Mouse (Mus musculus) ovary, postnatal 36 days (tissue): Measurements from ENCODE around the gene Sh3pxd2a.

Experiments
- DNase-seq: peaks from one replicate; pipeline ENCODE4 v3.0.0; 2022; ENCODE audit warnings: low spot score, mixed read lengths

Sh3pxd2a gene

DNA sequence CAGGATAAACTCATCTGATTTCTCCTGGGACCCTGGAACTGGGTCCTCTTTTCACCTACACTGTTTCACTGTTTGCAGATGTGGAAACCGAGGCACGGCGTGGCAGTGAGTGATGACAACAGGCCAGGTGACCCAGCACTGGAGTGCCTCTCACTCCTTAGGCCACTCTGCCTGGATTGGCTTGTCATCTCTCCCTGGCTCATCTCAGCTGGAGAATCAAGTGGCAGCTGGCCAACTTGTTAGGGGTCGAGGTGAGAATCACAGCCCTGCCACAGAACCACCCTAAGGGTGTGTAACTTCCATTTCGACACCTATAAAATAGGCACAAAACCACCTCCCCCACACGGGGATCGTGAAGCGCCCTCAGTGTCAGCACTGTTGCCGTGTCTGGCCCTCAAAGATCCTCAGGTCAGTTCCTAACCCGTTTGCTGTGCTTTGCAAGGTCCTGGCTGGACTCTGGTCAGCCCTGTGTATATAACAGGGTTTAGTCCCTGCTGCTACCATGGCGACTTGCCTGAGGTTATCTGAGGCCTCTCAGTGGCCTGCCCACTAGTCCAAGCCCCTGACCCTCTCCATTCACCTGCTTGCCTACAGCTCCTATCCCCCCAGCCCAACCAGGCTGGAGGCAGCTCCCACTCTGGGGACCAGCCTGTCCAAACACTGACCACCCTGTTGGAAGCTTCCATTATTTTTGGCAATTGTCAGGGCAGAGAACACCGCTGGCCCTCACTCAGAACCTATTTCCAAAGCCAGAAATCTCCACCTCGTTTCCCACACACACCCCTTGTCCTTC is 6.3 kb downstream of the Sh3pxd2a start:
- no peak for DNase-seq

DNA sequence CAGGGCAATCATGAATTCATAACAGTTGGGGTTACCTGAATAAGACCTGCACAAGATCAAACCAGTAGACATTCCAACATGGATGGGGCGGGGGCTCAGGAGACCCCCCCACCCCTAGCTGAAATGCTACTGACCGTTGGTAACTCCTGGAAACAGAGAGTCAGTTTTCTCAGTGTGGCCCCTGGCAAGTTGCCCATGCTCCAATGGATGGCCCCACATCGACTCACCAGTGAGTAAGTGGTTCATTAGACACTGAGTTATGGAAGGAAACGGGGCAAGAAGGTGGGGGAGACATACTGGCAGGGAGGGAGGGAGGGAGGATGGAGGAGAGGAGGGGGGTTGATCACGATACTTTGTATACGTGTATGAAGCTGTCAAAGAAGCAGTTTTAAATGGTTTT is 8.2 kb downstream of the Sh3pxd2a start:
- no peak for DNase-seq

DNA sequence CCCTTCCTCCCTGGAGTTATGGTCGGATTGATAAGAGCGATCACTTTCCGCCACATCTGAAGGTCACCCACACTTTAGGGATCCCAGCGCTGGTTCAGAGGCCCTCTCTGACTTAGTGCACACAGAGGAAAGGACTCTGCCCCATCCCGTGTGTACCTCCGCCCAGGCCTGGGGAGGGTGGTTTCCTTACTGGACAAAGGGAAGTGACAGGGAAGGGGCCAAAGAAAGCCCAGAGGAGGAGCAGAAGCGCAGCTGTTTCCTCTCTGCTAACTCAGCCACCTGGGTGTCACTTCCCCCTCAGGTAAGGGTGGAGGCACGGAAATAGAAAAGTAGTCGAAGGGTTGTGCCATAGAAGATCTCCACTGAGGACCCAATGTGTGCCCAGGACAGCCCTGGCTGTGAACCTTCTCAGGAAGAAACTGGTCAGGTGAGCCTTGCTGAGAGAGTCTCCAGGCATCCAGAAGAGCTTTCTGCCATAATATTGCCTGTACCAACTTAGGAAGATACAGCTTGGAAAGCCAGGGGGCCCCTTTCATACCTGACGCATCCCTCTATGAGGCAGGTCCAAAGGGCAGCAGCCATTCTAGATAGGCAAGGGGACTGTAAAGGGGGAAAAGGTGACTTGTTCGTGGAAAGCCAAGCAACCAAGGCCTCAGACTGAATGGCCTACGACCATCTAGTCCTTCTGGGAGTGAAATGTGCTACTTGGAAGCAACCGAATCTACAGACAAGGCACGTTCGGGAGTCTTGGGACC is 9.0 kb downstream of the Sh3pxd2a start:
- DNase-seq = no peak

DNA sequence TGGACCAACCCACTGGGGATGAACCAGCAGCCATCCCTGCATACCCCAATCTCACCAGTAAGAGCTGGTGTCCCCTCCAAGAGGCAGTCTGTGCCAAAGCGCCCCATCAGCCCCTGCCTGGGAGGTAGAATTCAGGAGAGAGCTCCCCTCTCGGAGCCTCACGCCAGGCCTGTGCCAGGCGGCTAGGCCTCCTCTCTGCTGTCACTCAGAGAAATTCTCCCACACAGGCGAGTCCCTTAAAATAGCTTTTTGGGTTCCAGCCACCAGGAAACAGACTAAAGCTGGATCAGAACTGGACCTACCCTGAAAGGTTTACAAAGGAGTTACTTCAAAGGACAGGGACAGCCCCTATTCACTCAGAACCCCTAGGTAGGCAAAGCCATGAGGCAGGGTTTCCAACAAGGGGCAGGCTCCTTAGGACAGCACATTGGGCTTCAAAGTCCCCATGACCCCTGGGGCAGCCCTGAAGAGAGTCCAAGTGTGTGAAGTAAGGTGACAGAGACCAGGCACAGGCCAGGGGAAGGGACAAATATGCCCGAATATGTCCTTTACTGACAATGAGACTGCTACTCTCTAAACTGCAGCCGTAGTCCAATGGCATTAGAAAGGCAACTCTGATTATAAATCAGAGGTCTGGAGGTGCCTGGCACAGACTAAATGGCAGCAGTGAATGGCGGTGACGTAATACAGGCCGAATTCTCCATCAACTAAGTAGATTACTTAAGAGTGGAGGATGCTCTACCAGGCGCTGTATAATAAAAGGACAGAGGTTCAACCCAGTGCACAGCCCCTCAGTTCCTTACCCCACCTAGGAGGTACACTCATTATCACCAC is 9.8 kb downstream of the Sh3pxd2a start:
- DNase-seq = no peak

DNA sequence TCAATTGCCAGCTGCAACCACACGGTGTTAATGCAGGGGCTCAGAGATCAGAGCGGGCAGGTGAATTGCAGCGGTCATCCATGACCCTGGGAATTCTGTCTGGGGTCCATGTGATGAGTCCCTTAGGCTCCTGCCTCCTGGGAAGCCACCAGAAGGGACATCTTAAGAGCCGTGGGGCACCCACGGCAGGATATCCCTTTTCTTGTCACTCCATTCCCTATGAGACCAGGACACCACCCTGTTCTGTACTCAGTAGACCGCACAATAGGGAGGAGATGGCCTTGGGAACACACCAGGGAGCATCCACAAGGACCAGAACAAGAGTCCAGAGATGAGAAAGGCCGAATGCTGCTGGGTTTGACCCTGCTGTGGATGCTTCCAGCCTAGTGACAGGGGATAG is 10.8 kb downstream of the Sh3pxd2a start:
- DNase-seq = no peak

DNA sequence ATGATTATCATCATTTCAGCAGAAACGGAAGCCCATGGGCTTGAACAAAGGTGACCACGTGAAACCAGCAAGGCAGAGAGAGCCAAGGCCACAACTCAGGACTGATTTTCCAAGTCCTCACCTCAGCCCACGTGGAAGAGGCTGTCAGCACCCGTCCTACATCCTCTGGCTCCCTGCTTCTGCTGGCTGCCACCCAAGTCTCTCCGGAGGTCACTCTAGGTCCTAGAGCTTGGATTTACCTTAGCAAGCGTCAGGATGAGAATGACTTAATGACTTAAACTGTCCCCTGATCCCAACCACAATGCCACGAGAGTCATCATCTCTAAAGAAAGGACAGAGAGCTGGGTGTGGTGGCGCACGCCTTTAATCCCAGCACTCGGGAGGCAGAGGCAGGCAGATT is 11.5 kb downstream of the Sh3pxd2a start:
- no peak for DNase-seq

DNA sequence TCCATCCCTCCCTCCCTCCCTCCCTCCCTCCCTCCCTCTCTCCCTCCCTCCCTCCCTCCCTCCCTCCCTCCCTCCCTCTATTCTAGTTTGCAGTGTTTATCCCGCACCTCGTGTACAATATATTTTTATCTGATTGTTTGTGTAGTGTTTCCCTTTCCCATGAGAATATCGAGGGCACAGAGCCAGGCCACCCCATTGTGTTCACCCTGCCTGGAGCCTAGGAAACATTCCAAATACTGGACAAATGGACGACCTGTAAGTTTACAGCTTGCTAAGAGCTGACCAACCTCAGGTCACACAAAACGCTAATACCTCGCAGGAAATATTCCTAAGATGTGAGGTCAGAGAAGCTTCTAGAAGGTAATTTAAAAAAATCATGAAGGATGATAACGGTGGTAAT is 12.0 kb downstream of the Sh3pxd2a start:
- DNase-seq = no peak

DNA sequence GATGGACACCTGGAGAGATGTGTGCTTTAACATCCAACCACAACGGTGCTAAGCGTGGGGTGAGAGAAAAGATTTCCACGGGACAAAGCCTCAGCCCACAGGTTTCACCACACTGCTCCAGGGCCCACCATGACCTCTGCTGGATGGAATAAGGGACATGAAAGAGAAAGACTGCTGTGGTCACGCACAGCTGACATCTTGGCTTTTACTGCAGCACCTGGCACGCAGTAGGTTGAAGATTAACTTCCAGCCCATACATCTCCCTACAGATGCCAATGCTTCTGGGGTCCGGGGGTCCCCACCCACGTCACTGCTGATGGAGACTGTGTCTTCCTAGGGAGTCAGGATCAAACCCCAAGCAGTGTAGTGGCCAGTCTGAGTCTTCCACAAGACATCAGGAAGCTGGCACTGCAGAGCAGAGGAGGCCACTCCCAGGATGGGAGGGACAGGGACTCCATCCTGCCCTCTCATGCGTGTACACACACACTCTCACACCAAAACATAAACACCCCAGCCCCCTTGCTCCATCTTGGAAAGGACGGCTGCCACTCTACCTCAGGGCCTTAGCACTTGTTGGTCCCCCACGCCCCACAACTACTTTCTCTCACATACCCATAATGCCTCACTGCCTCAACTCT is 12.6 kb downstream of the Sh3pxd2a start:
- DNase-seq = no peak

DNA sequence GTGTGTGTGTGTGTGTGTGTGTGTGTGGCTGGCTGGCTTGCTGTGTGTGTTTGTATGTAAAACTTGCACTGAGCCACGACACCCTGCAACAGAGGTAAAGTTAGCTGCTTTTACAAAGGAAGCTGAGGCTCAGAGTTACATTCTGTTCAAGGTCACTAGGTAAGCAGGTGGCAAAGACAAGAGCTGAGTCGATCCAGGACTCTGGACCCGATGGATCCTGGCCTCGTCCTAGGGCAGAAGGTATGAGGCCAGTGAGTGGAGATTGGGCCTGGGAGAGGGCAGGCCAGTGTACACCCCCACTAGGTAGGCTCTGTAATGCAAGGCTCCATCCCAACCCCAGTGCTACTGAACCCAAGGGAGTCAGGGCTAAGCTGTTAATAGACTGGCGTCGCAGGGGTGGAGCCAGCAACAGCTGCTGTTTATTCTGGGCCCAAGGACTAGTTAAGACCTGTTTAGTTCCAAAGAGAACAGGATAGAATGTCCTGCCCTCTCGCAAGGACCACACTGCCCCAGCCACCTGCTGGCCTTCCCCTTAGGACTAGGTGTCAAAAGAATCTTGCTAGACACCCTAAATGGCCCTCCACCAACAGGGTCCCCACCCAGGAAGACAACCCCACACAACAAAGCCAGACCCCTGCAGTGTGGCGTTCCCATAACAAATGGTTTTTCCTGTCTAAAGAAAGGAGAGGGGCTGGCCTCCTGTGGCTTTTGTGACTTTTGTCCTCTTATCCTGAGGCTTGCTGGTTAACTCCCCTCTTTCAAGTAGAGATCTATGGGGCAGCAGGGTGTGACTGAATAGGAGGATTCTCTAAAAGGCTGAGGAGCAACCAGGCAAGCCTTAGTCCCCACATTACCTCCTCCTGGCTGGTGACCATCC is 13.7 kb downstream of the Sh3pxd2a start:
- peak; percentile 37 for DNase-seq

DNA sequence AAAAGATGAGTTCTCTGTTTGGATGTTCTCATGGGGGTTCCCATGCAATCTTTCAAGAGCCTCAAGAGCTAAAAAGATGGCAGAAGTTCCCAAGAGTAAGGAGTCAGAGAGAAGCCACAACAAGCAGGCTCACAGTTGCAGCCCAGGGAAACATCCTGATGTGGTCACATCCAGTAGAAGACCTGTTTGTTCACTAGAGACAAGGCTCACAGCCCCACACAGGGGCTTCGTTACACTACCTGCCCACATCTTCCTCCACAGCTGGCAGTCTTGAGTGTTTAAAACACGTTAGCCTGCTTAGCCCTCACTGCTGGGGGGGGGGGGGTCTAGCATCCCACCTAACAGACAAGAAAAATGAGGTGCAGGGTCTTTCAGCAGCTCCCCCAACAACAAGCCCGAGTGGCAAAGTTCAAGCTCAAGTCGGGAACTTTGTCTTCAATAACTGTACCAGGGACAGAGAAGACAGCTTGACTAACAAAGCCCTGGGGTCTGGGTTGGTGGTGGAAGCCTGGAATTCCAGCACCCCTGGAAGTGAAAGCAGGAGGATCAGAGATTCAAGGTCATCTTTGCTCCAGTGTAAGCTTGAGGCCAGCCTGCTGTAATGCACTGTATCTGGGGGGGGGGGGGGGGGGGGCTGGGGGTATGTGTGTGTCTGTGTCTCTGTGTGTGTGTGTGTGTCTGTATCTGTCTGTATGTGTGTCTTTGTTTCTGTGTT is 14.5 kb downstream of the Sh3pxd2a start:
- no peak for DNase-seq

DNA sequence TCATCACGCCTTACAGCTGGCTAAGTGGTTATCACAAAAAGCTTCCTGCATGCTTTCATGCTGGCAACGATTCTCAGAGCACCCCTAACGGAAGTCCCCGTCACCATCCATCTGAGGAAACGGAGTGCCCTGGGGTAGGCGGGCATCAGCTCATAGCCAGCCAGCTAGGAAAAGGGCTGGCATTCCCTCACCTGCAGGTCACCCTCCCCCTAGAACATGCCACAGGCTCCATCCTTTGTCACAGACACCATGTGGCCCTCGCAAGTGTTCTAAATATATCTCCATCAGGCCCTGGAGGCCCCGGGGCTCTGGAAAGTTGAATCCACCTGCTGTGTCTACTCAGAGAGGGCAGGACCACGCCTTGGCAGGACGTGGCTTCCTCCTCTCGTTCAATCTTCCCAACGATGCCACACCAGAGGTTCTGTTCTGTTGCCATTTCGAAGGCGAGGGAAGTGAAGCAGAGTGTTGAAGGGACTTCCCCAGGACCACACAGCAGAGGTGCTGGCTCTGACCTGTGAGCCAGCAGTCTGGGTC is 15.5 kb downstream of the Sh3pxd2a start:
- no peak for DNase-seq

DNA sequence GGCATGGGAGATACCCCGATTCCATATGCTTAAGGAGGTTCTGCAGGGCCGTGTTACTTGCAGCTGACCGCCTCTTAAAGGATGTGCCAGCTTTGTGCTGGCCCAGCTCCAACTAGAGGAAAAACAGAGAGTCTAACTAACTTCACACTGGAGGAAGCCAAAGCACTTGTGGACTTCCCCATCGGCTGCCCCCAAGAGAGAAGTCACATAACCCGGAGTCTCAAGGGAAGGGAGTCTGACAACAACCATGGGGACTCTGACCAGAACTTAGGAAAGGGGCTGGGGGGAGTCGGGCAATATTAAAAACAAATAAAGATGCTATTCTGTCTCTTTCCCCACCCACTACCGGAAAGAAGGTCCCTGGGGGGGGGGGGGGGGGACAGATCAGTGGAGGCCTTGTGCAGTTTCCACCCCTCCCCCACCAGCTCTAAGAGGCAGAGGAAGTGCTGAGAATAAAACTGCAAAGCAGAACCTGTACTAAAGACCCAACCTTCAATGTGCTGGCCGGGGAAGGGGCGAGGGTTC is 17.3 kb downstream of the Sh3pxd2a start:
- DNase-seq = peak; percentile 42

DNA sequence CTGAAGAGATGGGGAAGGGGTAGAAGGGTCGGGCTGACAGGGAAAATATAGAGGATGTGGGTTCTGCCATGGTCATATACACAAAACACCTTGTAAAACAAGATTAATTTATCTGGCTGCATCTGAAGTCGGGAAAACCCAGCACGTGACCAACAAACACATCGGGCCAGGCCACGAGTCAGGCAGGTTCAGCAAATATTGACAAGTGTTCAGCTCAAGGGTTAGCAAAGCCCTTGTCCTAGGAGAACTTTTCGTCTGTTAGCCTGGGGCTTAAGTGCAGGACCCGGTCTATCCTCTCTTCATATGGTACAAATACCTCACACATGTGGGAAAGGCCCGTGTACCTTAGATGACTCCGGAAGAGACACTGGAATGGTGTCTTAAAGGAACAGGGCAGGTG is 18.1 kb downstream of the Sh3pxd2a start:
- no peak for DNase-seq

DNA sequence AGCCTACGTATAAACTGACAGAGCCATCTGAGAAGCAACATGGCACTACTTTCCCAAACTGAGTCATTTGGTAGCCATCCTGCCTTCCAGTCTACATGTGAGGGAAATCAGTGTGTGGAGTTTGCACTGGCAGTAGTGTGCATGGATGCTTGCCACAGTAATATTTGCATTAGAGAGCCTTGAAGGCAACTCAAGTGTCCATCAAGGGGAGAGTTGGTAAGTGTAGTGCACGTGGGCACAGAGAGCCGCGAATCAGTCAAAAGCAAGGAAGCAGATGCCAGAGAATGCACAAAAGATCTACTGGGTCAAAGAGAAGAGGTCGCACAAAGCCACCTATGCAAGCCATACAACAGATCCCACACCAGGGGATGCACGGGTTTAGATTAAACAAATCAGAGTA is 18.5 kb downstream of the Sh3pxd2a start:
- DNase-seq = no peak

DNA sequence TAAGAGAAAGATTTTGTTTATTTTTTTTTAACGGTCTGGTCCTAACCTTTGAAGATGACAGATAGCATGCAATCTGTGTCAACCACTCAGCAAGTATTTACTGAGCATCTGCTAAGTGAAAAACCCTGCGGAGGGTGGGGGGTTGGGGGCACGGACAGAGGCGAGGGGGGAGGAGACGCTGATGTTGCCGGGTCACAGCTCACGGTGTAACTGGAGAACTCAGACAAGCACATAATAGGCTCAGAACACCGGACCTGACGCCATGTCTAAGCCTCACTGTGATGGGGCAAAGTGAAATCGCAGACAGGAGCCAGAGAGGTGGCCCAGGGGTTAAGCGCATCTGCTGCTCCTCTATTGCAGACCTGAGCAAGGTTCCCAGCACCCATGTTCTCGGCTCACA is 19.7 kb downstream of the Sh3pxd2a start:
- DNase-seq = no peak

DNA sequence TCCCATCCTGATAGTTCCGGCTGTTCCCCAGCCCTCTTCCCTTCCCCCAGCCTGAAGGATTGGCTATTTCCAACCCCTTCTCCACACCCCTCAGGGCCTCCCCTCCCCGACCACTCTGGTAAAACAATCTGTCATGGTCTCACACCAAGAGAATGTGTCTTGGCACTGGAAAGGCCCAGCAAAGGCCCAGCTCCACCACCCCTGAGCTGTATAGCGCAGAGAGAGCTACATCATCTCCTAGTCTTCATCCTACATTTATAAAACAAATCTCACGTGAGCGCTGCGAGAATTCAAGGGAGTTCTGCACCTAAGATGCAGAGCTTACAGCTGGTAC is 21.9 kb downstream of the Sh3pxd2a start:
- DNase-seq = no peak

DNA sequence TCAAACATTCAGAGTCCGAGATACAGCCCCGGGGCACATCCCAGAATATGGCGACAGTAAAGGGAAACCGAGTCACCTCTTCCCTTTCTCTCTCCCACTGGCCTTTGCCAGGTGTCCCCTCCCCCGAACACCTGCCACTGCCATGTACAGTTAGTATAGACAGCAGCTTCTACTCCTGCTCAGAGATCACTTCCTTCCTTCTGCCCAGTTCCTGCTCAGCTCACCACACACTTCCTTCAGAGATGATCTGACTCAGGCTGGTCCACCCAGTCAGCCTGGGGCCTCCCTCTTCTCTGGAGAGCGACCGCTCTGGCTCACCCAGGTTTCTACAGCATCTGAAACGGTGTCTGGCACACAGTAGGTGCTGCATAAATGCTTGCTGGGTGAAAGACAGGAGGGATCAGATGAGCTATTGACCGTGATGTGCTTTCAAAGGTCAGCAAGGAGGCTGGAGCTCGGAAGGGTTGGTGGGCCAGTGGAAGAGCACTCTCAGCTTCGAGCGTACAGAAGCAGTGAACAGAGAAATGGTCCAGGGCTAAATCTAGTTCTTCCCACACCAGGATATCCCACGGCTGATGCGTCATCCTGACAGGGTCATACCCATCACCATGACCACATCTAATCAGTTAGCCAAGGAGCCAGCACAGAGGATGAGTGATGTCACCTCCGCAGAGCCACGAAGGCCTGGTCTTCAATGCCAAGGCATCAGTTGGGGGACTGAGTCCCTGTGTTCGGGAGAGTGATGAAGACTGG is 22.5 kb downstream of the Sh3pxd2a start:
- no peak for DNase-seq

DNA sequence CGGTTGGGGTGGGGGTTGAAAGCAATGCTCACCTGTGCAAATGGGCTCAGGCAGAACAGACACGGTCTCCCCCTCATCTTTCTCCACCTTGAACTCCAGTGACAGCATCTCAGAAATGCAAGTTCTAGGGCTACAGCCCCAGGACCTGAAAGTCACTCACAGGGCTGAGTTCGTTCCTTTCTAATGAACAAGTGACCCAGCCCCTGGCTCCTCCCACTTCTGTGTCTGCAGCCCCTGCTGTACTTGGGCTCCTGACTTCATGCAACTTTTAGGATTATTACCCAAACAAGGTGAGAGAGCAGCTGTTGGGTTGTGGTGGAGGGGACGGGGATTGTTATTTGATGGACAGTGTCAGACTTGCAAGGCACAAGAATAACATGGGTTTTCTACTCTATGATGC is 23.2 kb downstream of the Sh3pxd2a start:
- no peak for DNase-seq

DNA sequence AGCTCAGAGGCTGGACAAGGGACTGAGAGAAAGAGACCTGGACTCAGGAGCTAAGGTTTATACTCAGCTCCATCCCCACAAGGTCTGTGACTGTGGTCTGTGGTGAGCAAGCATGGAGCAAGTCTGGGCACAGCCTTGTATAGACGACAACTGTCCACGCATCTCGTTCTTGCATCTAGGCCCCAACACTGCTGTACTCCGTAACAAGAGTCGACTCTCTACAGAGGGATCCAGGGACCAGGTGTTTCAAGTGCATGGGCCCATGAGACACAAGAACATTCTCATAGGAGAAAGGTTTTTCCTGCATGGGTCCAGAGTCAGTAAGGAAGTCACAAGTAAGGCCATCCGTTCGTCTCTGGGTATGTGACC is 23.8 kb downstream of the Sh3pxd2a start:
- DNase-seq = no peak
